Mouse (Mus musculus): ENCODE data around the gene Olfr790.

Gene Olfr790

DNA sequence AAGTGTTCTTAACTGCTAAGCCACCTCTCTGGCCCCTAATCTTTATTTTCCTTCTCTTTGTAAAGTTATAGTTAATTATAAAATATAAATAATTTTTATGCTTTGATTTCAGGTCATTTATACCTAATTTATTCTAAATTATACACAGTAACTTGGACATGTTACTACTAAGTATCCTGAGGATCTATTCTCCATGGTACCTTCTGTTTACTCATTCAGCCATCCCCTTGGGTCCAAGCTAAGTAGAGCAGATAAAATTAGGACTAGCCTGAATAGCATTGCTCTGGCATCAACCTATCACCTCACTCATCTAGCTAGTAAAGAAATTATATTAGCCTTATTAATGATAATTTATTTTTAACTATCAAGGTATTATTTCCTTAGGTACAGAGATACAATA lies at the start of gene Olfr790:
Gene Olfr790, plus strand, starts transcription at position 301 of the 400 bp plus-strand sequence.
- in situ Hi-C loops (cut with MseI, MboI): no loop called here

DNA sequence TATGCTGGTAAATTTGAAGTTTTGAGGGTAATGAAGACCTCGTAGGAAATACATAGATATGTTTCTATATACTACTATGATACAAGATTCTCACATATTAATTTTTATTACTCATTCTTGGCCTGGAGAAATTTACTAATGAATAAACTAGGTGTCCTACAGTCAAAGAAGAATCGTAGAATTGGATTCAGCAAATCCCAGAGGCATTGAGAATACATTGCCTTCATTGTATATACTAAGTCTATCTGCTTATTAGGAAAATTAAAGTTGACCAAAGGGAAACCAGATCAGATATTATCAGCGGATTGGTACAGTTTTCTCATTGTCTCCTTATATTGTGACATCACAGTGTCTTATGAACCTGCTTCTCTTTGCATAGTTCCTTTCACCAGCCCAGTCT lies 36.7 kb upstream of the Olfr790 start, which contains the start of gene Olfr787:
Gene Olfr787, plus strand, starts transcription at position 301 of the 400 bp plus-strand sequence.
- in situ Hi-C loops (cut with MseI, MboI): no loop called here

DNA sequence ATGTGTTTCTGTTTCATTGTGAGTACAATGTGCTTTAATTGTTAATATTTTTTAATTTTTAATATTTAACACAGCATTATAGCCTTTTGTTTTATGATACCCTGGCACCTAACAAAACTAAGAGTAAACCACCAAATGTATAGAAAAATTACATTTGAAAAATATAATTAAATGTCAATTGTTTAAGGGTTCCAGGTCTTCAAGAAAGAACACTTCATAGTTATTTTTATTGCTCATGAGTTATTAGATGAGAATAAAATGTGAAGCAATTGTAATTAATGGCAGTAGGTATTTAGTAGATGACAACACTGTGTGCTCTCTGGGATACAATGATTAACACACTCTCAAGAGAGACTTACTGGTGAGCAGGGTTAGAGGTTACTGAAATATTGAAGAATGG lies 27.6 kb upstream of the Olfr790 start, which contains the start of gene Olfr788:
Gene Olfr788, plus strand, starts transcription at position 301 of the 400 bp plus-strand sequence.
- in situ Hi-C loops (cut with MseI, MboI): no loop called here

DNA sequence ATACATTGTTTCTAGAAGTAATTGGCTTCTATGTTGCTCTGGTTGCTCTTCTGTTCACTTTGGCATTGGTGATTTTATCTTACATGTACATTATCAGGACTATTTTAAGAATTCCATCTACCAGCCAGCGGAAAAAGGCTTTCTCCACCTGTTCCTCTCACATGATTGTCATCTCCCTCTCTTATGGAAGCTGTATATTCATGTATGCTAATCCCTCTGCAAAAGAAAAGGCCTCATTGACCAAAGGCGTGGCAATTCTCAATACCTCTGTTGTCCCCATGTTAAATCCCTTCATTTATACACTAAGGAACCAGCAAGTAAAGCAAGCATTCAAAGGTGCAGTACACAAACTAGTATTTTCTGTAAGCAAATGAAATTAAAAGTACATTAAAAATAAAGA lies 25.0 kb upstream of the Olfr790 start:
- in situ Hi-C loops (cut with MseI, MboI): no loop called here

DNA sequence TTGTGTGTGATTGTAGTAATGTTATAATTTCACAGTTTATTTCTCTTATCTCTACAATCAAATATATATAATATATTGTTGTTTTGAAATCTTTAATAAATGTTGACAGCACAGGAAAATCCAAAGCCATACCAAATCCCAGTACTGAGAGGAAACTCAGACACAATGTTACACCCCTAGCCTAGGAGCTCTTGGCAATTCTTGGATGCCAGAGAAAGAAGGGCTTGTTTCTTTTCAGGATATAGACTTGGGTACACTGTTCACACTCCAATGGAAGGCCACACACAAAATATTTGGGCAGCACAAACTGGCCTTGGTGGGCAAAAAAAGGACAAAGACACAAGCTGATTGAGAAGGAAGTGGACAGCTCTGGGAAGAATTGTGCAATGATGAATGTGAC lies 24.6 kb upstream of the Olfr790 start:
- in situ Hi-C loops (cut with MseI, MboI): no loop called here

DNA sequence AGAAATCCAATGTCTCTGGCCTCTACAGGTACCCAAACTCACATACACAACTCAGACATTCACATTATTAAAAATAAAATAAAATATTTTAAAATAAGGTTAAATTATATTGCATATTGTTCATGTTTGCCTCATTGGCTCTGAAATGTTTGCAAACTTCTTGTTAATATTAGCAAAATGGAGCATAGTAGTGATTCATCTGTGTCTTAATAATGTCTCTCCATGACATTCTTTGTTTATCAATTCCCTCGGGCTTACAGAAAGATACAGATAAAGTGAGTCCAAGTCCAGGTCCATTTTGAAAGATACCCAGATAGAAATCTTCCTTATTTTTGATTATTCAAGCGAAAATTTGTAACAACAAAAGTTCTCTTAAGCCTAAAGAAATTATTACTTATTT lies 13.8 kb upstream of the Olfr790 start, which contains the start of gene Olfr789:
Gene Olfr789, plus strand, starts transcription at position 301 of the 400 bp plus-strand sequence.
- in situ Hi-C loops (cut with MseI, MboI): no loop called here

DNA sequence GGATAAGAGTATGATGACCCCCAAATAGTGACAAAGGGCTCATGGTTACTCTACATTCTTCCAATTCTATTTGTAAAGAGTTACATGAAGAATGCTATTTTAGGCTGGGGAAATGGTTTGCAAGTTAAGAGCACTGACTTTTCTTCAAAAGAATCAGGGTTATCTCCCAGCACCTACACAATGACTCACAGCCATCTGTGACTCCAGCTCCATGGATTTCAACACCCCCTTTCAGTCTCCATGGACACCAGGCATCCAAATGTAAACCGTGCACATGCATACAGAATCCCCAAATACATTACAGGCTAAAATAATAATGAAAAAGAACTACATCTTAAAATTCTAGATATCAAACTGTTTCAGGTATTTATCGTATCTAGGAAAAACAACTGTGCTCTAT lies 8.2 kb upstream of the Olfr790 start:
- in situ Hi-C loops (cut with MseI, MboI): no loop called here

DNA sequence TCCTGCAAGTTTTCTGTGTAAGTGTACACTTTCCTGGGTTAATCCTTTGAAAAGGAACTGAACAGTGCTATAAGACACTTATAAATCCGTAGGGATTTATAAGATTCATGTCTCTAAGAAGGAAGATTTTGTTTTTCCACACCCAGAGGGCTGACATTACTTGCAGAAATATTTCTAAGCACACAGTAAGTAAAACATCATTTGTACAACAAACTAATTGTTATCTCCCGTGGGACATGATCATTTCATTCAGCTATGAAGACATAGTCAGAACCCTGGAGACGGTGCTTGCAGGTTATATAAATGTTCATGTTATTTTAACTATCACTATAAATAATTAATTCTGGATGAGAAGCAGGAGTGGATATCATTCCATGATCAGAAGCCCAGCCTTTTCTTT lies 23.2 kb downstream of the Olfr790 start, which contains the start of gene Olfr791:
Gene Olfr791, plus strand, starts transcription at position 301 of the 400 bp plus-strand sequence.
- in situ Hi-C loops (cut with MseI, MboI): no loop called here

DNA sequence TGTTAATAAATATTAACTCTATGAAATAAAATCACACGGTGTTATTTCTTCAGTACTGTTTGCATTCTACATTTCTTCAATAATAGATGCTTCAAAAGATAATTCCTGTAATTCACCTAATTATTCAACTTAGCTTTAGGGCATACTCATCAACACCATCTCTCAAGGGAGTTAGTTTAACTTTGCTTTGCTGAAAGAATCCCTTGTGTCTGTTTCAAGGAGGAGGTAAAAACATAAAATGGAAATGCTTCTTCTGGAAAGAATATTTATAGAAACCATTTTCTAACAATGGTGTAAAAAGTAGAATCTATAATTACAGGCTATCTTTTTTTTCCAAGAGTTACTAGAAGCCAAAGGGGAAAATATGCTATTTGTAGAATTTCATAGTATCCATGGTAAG lies 40.6 kb downstream of the Olfr790 start, which contains the start of gene Olfr792:
Gene Olfr792, plus strand, starts transcription at position 301 of the 400 bp plus-strand sequence.
- in situ Hi-C loops (cut with MseI, MboI): no loop called here

DNA sequence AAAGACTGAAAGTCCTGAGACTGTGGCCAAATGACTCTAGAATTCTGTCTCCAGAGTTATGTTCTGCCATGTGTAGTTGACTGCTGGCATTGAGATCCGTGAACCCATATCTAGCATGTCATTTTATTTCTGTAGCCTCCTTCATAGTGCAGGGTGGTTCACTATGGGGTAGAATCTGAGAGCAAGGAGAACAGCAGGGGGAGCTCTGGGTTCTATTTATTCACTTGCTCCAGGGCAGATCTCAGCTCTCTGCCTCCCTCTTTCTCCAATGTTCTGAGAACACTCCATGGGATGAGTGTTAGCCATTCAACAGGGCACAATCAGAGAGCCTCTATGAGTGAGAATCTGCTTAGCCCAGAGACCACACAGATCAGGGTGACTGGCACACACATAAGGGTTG lies 51.1 kb downstream of the Olfr790 start:
- in situ Hi-C loops (cut with MseI, MboI): no loop called here
